Comparison of ENCODE assay signal across 1 mouse cellular context in the genomic region with DNA sequence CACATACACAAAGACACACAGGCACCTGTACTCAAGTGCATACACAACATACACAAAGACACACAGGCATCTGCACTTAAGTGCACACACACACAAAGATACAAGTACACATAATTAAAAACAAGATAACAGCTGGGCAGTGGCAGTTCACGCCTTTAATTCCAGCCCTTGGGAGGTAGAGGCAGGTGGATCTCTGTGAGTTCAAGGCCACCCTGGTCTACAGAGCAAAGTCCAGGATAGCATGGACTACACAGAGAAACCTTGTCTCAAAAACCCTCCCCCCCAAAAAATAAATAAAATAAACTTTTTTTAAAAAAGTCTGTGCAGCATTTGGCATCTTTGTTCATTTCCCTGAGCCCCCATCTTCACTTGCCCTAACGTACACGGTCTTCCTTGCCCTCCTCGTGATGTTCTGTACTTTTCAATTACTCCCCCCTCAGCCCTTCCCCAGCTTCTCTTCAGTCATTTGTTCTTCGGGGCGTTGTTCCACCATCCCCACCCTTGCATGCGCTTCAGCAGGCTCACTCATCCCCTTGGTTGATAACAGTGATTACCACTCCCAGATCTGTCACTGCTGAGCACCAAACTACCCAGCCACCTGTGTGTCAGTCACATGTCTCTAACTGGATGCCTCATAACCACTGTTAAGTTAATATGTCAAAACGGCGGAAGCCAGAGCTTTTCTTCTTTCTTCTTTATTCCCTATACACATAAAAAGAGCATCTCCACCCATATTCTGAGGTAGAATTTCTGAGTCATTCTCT.
TF ChIP-seq lines count a peak whose summit lies in the region.

No protein-coding gene starts in this region.

TF ChIP-seq in myocyte, 11 proteins besides CTCF, POLR2A, EP300 and RAD21 (continued from another document):
- no peak for TF ChIP-seq TCF12 (IDR thresholded peaks at IDR 0.05; ENCODE audit: insufficient read depth, poor library complexity, severe bottlenecking)
- no peak for TF ChIP-seq MYOD1 (IDR thresholded peaks at IDR 0.05; ENCODE audit: control insufficient read depth in 1 of 3, insufficient read length in 2 of 3, low read depth in 2 of 3)
- TF ChIP-seq SRF (IDR thresholded peaks at IDR 0.05; ENCODE audit: control insufficient read depth, insufficient read length, low read depth) = no peak
- TF ChIP-seq MYOG (IDR thresholded peaks at IDR 0.05; ENCODE audit: control insufficient read depth in 1 of 3, insufficient read depth in 1 of 3, insufficient read length in 2 of 3, low read depth in 2 of 3) = no peak
- no peak for TF ChIP-seq USF1 (IDR thresholded peaks at IDR 0.05; ENCODE audit: low read depth)
- no peak for TF ChIP-seq MAX (IDR thresholded peaks at IDR 0.05; ENCODE audit: low read depth)
- TF ChIP-seq REST (IDR thresholded peaks at IDR 0.05; ENCODE audit: insufficient read depth, insufficient read length) = no peak
- TF ChIP-seq E2F4 (IDR thresholded peaks at IDR 0.05; ENCODE audit: insufficient read depth) = no peak
